Mouse (Mus musculus) erythroblast, adult 5-6 weeks (primary cell): ENCODE results near the gene Hdac7. TPM values are rescaled to one million over a fixed set of nuclear protein-coding genes. Genes with fewer than 3 reads are reported as not detected.

Experiments
- ATAC-seq: replicated peaks from 2 replicates; pipeline ENCODE4 v1.8.0; 2016; ENCODE audit warnings: moderate number of reproducible peaks, mild to moderate bottlenecking, moderate TSS enrichment, inconsistent platforms; ENCODE audit not compliant: poor library complexity, low FRiP score, severe bottlenecking
- total RNA-seq, 2 experiments: library from RNA; stranded (forward) in 1 of 2; stranded (reverse) in 1 of 2; fragments of 150-400 nt in 1 of 2; fragments of 200-764, 138-1000 nt in 1 of 2; gene quantifications; 2 replicates each; pipeline versions ENCODE4 v1.2.3 to v1.2.4; 2015 to 2017; ENCODE audit warnings: low replicate concordance in 2 of 2

Gene Hdac7
- total RNA-seq, 2 experiments from 2014 or later, result 3.5 to 3.8 TPM

DNA sequence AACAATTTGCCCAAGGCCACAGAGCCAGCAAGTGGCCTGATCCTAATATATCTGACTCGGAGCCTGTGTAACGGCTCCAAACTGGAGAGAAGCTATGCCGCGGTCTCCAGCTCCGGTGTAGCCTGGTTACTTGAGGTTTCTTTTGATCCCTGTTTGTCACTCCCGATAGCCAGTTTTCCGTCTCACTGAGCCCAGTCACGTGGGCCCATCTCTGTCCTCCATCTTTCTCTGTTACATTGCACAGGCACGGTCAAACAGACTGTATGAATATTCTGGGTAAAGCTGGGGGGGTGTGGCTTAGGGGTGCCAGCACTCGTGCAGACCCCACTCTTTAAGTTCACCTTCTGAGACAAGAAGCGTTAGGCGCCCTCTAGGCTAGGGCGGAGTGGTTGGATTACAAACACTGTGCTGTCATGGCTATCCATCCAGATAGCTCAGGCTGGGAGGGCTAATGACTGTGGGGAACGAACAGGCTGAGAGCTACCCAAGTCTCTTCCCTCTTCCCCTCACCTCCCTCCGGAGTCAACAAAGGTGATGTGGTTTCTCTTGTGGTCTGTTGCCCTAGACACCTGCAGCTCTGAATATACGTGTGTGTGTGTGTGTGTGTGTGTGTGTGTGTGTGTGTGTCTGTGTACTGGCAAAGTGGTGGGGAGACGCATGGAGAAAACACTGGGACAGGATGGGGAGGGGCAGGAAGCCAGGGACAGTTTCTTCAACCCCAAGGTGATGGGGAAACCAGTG, 8.0 kb downstream of the Hdac7 start:
- ATAC-seq, result no peak

DNA sequence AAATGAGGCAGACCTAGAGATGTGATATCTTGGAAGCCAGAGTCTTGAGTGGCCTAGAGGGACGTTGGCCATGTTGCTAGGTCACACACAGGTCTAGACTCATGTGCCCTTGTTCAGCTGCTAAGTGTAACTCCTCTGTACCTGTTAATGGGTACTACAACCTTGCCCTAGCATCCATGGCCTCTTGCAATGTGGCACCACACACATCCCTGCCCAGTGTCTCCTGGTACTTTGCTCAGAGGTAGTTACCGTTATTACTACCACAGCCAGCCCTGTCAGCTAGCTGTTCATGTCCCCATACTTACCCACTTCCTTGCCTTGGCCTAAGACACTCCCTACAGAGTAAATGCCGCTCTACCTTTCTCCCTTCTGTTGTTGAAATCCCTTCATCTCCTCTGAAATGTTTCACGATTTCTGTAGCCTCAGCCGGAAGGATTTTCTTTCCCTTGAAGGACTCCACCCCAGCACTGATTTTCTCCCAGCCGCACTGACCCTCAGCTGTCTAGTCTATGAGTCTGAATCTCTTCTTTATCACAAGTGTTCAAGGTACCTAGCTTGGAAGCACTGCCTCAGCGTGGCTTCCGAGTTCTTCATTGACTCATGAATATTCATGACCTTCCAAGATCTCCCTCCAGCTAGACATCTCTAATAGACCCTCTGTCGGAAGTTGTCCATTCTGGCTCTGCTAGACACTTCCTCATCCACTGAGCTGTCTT, 11.4 kb downstream of the Hdac7 start:
- ATAC-seq, result no peak

DNA sequence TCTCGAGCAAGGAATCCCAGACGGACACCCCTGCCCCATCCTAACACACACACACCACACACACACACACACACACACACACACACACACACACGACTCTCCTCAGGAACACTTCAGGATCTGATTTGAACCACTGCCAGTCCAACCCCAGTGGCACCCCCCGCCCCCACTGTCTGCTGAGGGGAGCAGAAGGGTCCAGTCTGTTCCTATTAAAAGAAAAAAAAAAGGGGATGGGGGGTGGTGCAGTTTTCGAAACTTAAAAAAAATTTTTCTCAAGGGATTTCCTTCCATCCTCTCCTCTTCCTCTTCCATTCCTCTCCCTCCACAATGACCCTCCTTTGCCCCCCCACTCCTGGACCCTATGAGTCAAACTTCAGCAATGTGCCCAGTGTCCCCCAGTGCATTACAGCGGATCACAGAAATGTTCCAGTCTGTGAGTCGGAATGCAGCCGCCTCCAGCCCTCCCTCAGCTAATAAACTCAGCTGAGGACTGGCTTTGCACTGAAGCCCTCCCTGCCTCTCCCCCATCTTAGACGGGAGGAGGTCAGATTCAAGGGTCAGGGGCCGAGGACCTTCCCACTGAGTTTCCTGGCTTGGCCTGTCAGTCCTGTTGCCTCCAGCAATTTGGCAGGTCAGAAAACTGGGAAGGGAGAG, 12.2 kb downstream of the Hdac7 start:
- ATAC-seq, result no peak

DNA sequence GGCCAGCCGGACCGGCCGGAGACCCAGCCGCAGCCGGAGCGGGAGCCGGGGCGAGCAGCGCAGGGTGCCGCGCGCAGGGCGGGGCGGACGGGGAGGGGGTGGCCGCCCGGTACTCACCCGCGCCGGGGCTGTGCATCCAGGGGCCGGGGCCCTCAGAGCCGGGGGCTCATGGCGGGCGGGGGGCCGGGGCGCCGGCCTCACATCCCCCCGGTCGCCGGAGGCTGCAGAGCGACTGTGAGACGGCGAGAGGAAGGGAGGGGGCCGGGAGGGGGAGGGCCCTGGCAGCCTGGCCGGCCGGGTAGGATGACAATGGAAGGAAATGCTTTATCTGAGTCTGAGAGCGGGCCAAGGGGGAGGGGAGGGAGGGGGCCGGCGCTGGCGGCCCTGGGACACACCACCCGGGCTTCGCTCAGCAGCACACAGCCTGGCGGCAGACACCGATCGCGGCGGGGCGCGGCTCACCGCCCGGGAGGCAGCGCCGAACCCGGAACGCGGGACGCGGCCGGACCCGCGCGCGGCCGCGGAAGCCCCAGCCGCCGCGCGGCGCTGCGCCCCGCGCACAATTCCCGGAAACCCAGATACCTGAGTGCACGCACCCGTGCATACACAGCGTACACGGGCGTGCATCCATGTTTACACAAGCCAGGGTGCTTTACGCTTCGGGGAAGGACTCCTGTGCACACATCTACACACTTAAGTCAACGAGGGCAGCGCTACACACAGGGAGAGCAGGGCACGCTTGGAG, 12.9 kb downstream of the Hdac7 start:
- ATAC-seq, result 0 out of 2 replicates have a peak, but pooled peaks have one; percentile 47

DNA sequence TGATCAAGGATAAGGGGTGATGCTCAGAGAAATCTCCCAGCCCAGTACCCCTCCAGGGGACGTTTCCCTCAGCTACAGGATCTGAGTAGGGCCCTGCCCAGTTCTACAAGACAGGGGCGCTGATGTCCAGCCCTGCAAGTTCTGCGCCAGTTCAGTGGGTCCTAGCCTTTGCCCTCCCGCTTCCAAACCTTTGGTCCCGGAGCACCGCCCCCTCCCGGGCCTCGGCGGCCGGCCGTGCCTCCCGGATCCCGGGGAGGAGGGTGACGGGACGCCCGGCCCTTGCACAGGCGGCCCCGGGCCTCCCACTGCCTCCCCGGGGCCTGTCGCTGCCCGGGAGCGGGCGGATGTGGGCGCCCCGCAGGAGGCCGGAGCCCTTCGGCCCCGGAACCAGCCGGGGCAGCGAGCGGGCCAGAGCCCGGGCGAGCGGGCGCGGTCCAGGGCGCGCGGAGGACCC, 13.5 kb downstream of the Hdac7 start:
- no peak for ATAC-seq

DNA sequence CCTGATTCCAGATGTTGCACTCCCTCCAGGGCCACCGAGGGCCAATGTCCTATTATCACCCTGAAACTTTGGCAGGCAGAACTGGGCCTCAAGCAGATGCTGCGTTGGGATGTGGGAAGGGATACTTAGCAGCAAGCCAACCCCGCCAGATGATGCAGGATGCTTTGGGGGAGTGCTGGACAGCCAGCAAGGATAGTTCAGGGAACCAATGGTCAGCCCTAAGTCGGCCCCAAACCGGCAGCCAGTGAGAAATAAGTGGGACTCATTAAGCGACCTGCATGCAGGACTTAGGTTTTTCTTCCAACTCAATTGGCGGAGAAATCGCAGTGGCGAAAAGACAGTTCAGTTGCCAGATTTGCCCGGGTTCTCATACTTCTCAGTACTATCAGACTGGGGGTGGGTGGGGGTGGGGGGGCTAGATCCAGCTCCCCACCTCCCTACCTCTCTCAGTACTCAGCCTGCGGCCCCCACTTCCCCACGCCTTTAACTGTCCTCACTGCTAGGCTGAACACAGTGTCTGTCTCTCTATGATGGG, 14.0 kb downstream of the Hdac7 start:
- no peak for ATAC-seq

DNA sequence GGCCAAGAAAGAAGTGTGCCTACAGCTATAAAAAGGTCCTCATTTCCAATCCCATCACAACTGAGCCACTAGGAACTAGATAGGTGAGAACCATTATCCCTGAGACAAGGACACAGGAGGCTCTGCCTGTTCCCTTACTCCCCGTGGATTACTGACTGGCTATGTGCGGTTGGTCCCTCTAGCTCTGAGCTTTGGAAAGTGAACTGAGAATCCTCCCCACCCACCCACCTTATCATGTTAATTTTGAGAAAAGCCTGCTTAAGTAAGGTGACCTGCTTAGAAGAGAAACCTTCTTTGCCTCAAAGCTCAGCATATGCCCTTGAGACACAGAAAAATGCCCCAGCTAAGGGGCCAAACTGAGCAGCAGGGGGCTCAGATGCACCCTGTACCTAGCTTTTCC, 14.9 kb downstream of the Hdac7 start:
- ATAC-seq, result no peak

DNA sequence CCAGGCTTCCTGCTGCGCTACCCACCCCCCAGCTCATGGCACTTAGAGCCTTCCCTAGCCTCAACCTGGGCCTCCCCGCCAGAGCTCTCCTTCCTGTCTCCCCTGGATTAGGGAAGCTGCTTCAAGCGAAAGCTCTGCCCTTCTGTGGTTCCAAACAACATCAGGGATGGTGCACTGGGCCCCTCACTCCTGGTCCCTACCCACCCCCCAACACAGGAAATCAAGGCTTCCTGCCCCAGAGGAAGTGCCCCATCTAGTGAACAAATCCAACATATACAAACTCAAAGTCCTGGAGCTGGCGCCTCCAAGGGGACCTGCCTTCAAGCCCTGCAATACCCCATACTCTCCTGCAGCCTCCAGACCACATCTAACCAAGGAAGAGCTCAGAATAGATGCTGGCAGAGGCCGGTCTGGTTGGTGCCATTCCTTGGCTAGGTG, 15.4 kb downstream of the Hdac7 start:
- ATAC-seq, result no peak

DNA sequence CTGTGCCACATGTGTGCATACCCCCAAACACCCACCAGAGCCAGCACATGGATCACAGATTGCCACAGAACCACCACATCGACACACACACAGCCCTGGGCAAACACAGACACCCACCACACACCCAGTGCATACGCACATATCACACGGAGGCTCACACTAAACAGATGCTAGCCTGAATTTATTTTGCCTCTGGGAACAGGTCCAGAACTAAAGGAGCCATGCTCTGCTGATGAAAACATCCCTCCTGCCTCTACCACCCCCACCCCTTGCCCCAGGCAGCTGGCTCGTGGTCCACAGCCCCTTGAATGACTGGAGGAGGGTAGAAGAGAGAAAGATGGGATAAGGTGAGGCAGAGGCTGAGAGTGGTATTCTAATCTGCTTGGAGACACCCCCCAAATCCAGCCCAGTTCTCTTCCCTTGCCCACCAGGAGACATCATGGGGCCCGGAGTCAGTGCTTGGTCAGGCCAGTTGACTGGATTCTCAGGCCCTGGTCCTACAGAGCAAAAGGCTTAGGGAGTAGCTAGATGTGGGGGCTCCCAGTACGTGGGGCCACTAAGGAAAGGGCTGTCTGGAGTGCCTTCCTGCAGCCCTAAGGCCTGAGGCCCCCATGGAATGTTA, 16.0 kb downstream of the Hdac7 start:
- no peak for ATAC-seq

DNA sequence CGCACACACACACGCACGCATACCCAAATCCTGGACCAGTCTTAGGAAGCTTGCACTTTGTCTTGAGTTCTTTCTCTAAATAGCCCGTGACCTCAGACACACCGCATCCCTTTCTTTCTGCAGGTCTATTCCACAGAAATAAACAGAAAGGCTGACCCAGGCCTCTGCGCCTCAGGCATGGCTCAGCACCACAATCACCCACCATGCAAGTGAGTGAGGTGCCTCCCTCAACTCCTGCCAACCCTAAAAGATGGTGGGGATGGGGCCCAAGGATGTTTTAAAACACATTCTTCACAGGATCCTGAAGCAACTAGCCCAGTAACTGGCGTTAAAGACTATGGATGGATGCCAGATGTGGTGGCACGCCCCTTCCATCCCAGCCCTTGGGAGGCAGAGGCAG, 16.9 kb downstream of the Hdac7 start:
- no peak for ATAC-seq

DNA sequence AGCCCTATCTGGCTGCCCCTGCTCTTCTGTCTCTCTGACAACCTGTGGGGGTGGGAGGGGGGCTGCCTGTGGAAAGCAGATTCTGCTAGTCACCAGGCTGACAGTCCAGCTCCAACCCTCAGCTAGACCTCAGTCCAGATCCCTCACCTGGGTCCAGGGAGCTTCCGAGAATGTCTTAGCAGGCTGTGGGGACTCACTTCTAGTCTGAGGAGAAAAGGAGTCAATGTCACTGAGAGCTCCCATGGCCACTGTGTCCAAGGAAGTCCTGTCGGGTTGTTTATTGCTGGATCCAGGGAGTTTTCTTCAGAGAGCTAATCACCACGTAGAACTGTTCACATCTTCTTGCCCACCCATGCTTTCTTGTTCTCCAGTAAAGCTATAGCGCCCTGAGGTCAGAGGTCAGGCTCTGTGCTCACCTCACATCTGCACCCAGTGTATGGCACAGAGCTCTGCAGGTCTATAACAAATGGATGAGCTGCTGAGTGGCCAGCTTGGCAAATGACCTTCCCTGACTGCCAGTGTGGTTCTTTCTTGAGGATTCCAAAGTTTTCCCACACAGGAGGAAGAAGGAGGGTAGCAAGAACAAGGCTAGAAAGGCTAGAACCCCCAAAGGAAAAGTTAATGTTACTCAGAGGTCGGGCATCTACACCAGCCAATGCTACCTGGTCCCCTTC, 17.6 kb downstream of the Hdac7 start:
- no peak for ATAC-seq

DNA sequence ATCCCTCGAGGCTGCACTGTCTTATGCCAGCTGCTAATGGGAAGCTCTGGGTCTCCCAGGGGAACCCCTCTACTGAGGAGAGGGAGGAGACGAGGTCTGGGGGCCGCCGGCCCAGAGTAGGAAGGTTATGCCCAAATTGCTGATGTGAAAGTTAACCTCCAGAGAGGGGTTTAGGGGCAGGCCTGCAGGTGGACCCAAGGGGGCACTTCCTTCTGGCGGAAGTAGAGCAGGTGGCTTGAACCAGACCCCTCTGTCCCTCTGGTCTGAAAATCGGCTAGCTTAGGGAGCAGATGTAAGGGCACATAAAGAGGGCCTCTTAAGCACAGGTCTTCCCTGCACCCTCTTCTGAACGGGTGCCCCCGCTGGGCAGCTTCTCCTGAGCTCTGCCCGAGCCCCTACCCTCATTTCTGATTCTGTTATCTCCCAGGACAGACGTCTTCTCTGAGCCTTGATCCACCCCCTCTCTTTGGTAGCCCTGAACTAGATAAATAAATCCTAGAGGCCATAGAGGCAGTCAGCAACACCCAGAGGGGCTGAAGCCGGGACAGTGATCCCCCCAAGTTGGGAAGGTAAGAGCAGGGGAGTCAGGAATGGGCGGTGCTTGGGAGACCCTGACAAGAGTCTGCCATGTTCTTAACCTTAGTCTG, 18.2 kb downstream of the Hdac7 start:
- no peak for ATAC-seq

DNA sequence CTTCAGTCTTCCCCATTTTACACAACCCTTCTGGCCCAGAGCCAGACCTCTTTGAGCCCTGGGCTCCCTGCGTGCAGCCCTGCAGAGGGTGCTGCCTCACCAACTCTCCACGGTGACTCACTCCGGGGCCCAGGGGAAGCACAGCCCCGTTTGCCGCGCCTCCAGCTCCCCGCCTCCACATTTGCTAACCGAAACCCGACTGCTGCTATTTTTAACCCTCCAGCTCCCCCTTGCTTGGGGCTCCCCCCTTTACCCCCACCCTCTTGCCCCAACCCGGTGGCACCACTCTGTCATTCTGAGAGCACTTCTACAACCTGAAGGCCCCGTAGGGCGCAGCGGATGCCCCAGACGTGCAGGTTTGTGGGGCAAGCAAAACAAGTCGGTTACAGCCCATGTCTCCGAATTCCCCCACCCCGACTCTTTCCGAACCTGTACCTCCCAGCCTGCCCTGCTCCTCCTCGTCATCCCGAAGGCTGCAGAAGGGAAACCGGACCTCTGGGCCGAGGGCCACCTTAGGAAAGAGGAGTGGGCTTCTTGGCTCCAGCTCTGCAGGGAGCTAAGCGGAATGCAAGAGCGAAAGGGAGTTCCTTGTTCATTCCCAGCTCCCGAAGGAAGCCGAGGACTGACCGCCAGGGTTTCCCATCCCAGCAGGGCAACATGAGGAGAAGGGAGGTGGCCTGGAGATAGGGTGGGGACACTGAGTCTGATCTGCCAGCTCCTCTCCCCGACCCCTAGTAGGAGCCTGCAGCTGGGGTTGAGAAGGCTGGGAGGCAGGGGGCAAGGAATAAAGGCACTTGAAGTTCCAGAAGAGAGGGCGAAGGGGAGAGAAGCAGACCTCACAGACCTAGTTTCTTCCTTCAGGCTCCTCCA, 19.0 kb downstream of the Hdac7 start:
- peak; percentile 72 for ATAC-seq

DNA sequence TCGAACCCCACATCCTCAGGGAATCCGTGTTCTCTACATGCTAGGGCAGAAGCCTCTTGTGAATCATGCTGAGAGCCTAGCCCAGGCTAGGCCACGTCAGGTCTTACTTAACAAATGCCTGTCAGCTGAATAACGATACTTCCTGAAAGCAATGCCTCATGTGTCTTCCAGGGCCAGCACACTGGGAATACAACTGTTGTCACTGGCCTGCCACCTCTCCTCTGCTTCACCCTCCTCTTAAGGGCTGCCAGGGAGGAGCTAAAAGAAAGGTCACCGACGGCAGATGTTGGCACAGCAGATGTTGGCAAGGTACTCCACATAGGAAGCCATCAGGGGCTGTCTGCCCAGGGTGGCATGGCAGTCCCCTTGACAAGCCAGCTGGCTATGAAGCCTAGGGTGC, 20.3 kb downstream of the Hdac7 start:
- no peak for ATAC-seq

DNA sequence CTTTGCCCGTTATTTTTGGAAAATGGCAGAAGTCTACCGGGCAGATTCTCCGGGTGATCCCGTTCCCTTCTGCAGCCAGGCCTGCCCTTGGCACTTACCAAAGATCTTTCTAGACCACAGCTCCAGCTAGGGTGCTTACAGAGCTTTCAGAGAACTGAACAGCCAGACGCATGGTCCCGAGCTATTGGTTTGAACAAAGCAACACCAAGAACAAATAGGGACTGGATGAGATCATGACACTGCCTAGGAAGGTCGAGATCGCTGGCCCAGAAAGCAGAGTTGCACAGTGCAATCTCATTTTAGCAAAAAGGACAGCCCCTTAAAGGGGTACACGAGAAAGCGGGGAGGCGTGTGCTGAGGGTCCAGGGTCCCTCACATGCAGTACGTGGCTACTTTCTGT, 20.8 kb downstream of the Hdac7 start:
- ATAC-seq, result no peak

DNA sequence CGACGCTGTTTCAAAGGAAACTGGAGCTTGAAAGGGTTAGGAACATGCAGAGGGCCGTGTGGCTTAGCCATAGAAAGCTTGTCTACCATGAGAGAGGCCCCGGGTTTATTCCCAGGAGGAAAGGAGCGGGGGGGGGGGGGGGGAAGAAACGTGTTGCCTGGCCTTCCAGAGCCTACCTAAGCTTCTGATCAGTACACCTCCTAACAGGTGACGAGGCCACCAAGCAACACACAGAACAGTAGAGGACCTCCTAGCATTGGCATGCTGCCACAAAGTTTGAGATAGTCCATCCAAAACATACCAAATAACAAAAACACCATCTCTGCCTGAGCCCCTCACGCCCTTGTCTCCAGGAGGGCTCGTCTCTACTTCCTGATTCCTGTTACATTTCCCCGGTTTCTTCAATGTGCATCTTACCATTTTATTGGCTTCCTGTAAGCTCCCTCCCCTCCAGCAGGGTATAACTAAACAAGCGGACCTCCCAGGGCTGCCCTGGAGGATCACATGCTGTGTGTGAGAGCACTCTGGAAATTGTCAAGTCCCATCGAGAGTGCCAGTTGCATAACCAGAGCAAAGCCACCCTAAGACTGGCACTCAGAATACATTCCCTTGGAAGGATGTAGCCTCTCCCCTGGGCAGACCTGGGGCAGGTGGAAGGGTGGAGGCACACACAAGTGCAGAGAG, 21.6 kb downstream of the Hdac7 start:
- no peak for ATAC-seq

DNA sequence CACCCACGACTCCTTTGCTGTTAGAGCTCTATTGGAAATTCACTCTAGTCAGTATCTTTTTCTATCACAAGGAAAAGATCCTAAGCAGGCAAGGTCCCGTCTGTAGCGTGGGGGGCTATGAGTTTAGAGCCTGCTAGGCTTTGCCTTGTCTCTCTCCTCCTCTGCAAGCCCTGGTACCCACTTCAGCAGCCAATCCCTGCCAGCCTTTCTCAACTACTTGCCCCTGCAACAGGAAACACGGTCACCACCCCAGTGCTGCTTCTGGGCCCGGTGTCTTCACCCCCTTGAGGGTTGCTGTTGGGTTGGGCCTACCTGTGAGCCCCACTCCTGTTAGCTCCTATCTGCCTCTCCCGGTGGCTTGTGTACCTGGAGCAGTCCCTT, 22.3 kb downstream of the Hdac7 start:
- ATAC-seq, result no peak
